Mouse (Mus musculus): ENCODE results near the gene Gm10518.

DNA sequence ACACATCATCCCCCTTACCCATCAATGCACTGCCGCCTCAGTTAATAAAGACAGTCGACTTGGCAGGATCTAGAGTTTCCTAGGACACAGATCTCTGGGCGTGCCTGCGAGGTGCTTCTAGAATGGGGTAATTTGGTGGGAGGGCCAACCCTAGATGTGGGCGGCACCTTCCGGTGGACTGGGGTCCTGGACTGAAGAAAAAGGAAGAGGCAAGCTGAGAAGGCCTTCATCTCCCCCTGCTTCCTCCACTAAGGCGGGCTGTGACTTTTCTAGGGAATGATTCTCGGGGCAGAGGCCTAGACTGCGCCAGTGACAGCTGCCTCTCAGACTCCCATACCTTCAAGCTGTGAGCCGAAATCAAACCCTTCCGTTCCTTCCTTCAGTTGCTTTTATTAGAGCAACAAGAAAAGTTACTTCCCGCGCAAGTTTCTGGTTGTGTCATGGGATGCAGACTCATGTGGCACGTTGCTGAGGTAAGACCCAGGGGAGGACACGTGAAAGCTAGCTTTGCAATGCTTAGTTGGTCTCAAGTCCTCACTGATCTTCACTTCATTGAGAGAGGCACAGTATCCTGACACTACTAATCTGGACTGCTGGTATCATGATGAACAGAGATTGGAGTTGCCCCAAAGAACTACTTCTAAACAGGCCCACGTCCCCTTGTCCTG, 42.8 kb downstream of the Gm10518 start:
- no peak for TF ChIP-seq GATA1 (IDR thresholded peaks at IDR 0.05; ENCODE audit: borderline replicate concordance, low read length)
- TF ChIP-seq FLI1 (IDR thresholded peaks at IDR 0.05; ENCODE audit: low read length): no peak

Measured in megakaryocyte, embryonic 14.5 days (primary cell).